Mouse (Mus musculus): ENCODE measurements at regions not wholly inside any gene's neighbourhood (a gene's known extent, or its start where the extent isn't known, plus 50 kb on each side); places are given as distances from the start of the nearest gene placed in this dataset.
A peak's percentile ranks its signal among the peaks of the same experiment; 100 is the strongest.

- H3K4me2 ChIP-seq = no peak overlapping the region
- no peaks in the 10 kb centered on the region for H3K36me3 ChIP-seq
- H3K4me1 ChIP-seq (replicated peaks) = peaks cover 7% of the 10 kb centered on the region; the same call in 1 of the 2 replicates
- no peak overlapping the region for H3K4me3 ChIP-seq
- H3K27ac ChIP-seq (replicated peaks) = no peak overlapping the region; the same call in 1 of the 2 replicates
- H3K27me3 ChIP-seq = no peaks in the 10 kb centered on the region
- no peaks in the 10 kb centered on the region for H3K9me3 ChIP-seq
- WGBS = 38% methylated on average over 8 of the region's 9 CpGs
- no peak overlapping the region for H3K9ac ChIP-seq
- peak; percentile 83; the same call in 1 of the 2 replicates for ATAC-seq (ENCODE audit: low FRiP score, low read depth)
Observed at GRCm38 (mm10) chr4:69255826-69256753, 301.9 kb upstream of the Brinp1 start.
